Mouse (Mus musculus): ENCODE measurements around the gene Ano1.

DNA sequence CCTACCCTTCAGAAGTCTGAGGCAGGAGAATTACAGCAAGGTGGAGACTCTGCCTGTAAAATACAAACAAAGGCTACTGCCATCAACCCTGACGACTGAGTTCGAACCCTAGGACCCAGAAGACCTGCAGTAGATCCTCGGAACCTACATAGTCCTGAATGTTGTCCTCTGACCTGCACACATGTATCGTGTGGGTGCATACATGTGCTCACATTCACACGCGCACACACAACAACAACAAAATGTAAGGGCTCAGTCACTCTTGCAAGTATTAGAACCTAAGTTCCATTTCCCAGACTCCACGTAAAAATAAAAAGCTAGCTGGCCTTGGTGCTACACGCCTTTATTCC is 197.7 kb downstream of the Ano1 start:
- no peak for TF ChIP-seq POLR2A (IDR thresholded peaks at IDR 0.05; ENCODE audit: borderline replicate concordance, extremely low read depth, insufficient read depth, insufficient read length, poor library complexity, severe bottlenecking)
- no peak for TF ChIP-seq CTCF (IDR thresholded peaks at IDR 0.05; ENCODE audit: borderline replicate concordance, extremely low read depth, insufficient read depth, insufficient read length)
